Mouse (Mus musculus): ENCODE results near the gene Slc25a54. TPM values are rescaled to one million over a fixed set of nuclear protein-coding genes. Genes with fewer than 3 reads are reported as not detected.

The Slc25a54 gene
- polyA plus RNA-seq (2015; fragmentation: Nextera tagmentation; extraction: Ambion mirVana), result not detected in 2 replicates

DNA sequence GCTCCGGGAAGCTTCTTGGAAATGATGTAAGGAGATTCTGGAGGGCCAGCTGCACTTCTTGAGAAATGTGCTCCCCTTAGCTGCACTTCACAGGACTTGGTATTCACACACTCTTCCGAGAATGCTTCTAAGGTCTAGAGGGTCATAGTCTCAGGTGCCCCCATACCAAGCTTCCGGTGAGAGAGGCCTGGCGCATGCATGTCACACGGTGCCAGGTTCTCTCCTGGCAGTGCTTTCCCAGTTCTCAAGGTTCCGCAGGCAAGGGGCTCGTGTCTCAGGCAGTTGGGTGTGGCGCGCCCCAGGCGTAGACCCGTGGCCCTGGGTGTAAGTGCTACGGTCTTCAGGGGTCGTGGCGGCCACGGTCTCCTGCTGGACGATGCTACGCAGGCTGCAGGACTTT lies at the start of gene Slc25a54:
Gene Slc25a54 (plus strand): TSS at position 301 of the 400 bp plus-strand sequence.

DNA sequence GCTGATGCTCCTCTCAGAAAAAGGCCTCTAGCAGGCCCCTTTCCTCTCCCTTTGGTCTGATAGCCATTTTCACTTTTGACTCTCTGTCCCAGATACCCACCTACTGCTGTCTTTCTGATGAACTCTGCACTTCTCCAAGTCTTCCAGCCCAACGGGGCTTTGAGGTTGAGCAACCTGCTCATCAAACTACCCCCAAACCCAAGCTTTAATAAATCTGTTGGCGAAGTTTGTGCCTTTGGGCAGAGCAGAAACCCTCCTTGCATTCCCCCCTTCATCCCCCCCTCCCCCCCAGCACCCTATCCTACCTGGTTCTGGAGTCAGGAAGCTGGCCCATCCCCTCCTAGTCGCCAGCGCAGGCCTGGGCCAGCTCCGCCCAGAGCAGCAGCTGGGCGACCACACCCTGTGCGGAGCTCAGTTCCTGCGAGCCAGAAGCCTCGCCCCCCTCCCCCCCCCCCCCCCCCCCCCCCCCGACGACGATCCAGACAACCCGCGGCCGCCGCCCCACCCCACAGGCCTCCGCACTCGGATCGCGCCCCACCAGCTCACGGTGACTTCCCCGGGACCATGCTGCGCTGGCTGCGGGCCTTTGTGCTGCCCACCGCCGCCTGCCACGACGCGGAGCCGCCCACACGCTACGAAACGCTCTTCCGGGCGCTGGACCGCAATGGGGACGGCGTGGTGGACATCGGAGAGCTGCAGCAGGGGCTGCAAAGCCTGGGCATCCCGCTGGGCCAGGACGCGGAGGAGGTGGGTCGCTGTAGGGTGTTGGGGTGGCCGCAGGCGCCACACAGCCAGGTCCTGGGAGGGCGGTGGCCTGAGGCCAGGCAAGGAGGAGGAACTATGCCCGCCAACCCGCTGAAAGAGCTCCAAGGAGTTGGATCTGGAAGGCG lies 42.6 kb downstream of the Slc25a54 start, which contains the start of gene Slc25a24:
Gene Slc25a24 (plus strand): TSS at position 509 of the 890 bp plus-strand sequence.

Small RNAs within 50 kb of the gene (microRNA-seq; reads per million reads assigned to microRNA genes)
- gene Gm44384, result not detected

Other genes with a start within 250 kb of the Slc25a54 start
- gene Stxbp3, start 239.9 kb upstream of the Slc25a54 start, polyA plus RNA-seq (2015; fragmentation: Nextera tagmentation; extraction: Ambion mirVana), result 39.5 and 42.2 TPM in 2 replicates
- gene Fndc7, start 190.5 kb upstream of the Slc25a54 start, polyA plus RNA-seq (2015; fragmentation: Nextera tagmentation; extraction: Ambion mirVana), result 0.13 and 0.18 TPM in 2 replicates
- gene Prpf38b, start 168.7 kb upstream of the Slc25a54 start, polyA plus RNA-seq (2015; fragmentation: Nextera tagmentation; extraction: Ambion mirVana), result 28.0 and 41.8 TPM in 2 replicates
- 0.12 and 0.34 TPM in 2 replicates for gene Henmt1, start 140.6 kb upstream of the Slc25a54 start, polyA plus RNA-seq (2015; fragmentation: Nextera tagmentation; extraction: Ambion mirVana)
- gene Gm9857, start 140.0 kb upstream of the Slc25a54 start, polyA plus RNA-seq (2015; fragmentation: Nextera tagmentation; extraction: Ambion mirVana), result not detected in 2 replicates
- gene Fam102b, start 52.9 kb upstream of the Slc25a54 start, polyA plus RNA-seq (2015; fragmentation: Nextera tagmentation; extraction: Ambion mirVana), result 13.8 and 13.9 TPM in 2 replicates
- 35.4 and 48.2 TPM in 2 replicates for gene Slc25a24, start 42.7 kb downstream of the Slc25a54 start, polyA plus RNA-seq (2015; fragmentation: Nextera tagmentation; extraction: Ambion mirVana)

All from urinary bladder, postnatal 0 days (tissue).